Mouse (Mus musculus): ENCODE measurements around the gene Tgfbr3l. TPM values are rescaled to one million over a fixed set of nuclear protein-coding genes. Genes with fewer than 3 reads are reported as not detected.

Gene Tgfbr3l
- polyA plus RNA-seq, 1 experiment from 2014 or later: 0.68 TPM

- peak; percentile 95 for ATAC-seq (ENCODE audit: insufficient read depth)
- WGBS (ENCODE audit: insufficient replicate concordance): under 1% methylated on average over 39 of the region's 39 CpGs
- Histone ChIP-seq H3K27ac (replicated peaks) (peak within 1 kb of the TSS; percentile 45), H3K36me3 (replicated peaks) (peaks cover 31% of the 10 kb centered on the region), H3K4me2 (peak within 1 kb of the TSS; percentile 81), H3K9ac (peak within 1 kb of the TSS; percentile 61), H3K4me1 (replicated peaks) (peaks cover 26% of the 10 kb centered on the region), H3K4me3 (replicated peaks) (peak within 1 kb of the TSS; percentile 76), H3K27me3 (no peaks in the 10 kb centered on the region), H3K9me3 (replicated peaks) (no peaks in the 10 kb centered on the region)
Measured at GRCm38 (mm10) chr8:4275275-4276110, 27.5 kb downstream of the Tgfbr3l start, which contains the start of gene Timm44. Gene Timm44 (minus strand): TSS chr8:4275913.

- no peak; the same call in 1 of the 2 replicates for ATAC-seq (ENCODE audit: insufficient read depth)
- Histone ChIP-seq H3K27me3 (no peaks in the 10 kb centered on the region), H3K4me2 (peak overlapping the region; percentile 81), H3K27ac (replicated peaks) (peak overlapping the region; percentile 45), H3K36me3 (replicated peaks) (peaks cover 27% of the 10 kb centered on the region), H3K4me1 (replicated peaks) (peaks cover 26% of the 10 kb centered on the region), H3K9me3 (replicated peaks) (no peaks in the 10 kb centered on the region), H3K4me3 (replicated peaks) (peak overlapping the region; percentile 76), H3K9ac (peak overlapping the region; percentile 61)
- 28% methylated on average over 9 of the region's 9 CpGs for WGBS (ENCODE audit: insufficient replicate concordance)
Measured at GRCm38 (mm10) chr8:4276111-4276465, 28.1 kb downstream of the Tgfbr3l start.

DNA sequence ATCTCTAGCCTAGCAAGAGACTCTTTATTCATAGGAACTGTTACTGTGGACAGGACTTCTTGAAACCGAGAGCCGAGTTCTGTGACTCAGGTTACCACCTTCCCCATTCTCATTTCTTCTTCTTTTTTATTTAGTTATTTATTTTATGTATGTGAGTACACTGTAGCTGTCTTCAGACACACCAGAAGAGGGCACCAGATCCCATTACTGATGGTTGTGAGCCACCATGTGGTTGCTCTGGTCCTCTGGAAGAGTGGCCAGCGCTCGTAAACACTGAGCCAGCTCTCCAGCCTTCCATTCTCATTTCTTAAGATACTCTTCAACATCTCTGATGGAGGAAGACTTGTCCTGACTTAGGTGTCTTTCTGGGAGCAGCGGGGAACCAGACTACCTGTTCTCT is 44.7 kb downstream of the Tgfbr3l start:
- Histone ChIP-seq H3K4me2 (no peak overlapping the region), H3K36me3 (replicated peaks) (peaks cover 92% of the 10 kb centered on the region), H3K27ac (replicated peaks) (no peak overlapping the region), H3K9ac (no peak overlapping the region), H3K4me3 (replicated peaks) (no peak overlapping the region), H3K27me3 (no peaks in the 10 kb centered on the region), H3K9me3 (replicated peaks) (no peaks in the 10 kb centered on the region), H3K4me1 (replicated peaks) (no peaks in the 10 kb centered on the region)
- 86% methylated on average over 5 of the region's 5 CpGs for WGBS (ENCODE audit: insufficient replicate concordance)
- no peak for ATAC-seq (ENCODE audit: insufficient read depth)

GRCm38 (mm10) chr8:4297822-4298221 is 49.8 kb downstream of the Tgfbr3l start:
- Histone ChIP-seq H3K27ac (replicated peaks) (no peak overlapping the region), H3K4me2 (no peak overlapping the region), H3K4me1 (replicated peaks) (no peaks in the 10 kb centered on the region), H3K36me3 (replicated peaks) (peaks cover 96% of the 10 kb centered on the region), H3K4me3 (replicated peaks) (no peak overlapping the region), H3K27me3 (no peaks in the 10 kb centered on the region), H3K9me3 (replicated peaks) (no peaks in the 10 kb centered on the region), H3K9ac (no peak overlapping the region)
- WGBS (ENCODE audit: insufficient replicate concordance): 61% methylated on average over 4 of the region's 4 CpGs
- no peak for ATAC-seq (ENCODE audit: insufficient read depth)

Other genes starting within 250 kb of the Tgfbr3l start
- 1.4 and 1.9 TPM in 2 replicates for gene Cd209f, start 142.4 kb upstream of the Tgfbr3l start, polyA plus RNA-seq (2015; fragmentation: Nextera tagmentation; extraction: Ambion mirVana)
- 0.10 TPM in 1 of 2 replicates, not detected in the other for gene Cd209g, start 114.1 kb upstream of the Tgfbr3l start, polyA plus RNA-seq (2015; fragmentation: Nextera tagmentation; extraction: Ambion mirVana)
- gene Evi5l, start 81.6 kb upstream of the Tgfbr3l start, polyA plus RNA-seq (2015; fragmentation: Nextera tagmentation; extraction: Ambion mirVana): 4.9 and 6.0 TPM in 2 replicates
- 0.36 and 0.37 TPM in 2 replicates for gene Prr36, start 30.8 kb upstream of the Tgfbr3l start, polyA plus RNA-seq (2015; fragmentation: Nextera tagmentation; extraction: Ambion mirVana)
- 0.22 and 0.32 TPM in 2 replicates for gene Lrrc8e, start 21.4 kb upstream of the Tgfbr3l start, polyA plus RNA-seq (2015; fragmentation: Nextera tagmentation; extraction: Ambion mirVana)
- 10.4 and 11.1 TPM in 2 replicates for gene Map2k7, start 9.5 kb upstream of the Tgfbr3l start, polyA plus RNA-seq (2015; fragmentation: Nextera tagmentation; extraction: Ambion mirVana)
- 0.10 and 0.17 TPM in 2 replicates for gene Gm49320, start 9.3 kb upstream of the Tgfbr3l start, polyA plus RNA-seq (2015; fragmentation: Nextera tagmentation; extraction: Ambion mirVana)
- 17.8 and 21.8 TPM in 2 replicates for gene Snapc2, start 4.9 kb downstream of the Tgfbr3l start, polyA plus RNA-seq (2015; fragmentation: Nextera tagmentation; extraction: Ambion mirVana)
- 1.9 and 2.4 TPM in 2 replicates for gene Ctxn1, start 11.1 kb downstream of the Tgfbr3l start, polyA plus RNA-seq (2015; fragmentation: Nextera tagmentation; extraction: Ambion mirVana)
- gene Timm44, start 27.7 kb downstream of the Tgfbr3l start, polyA plus RNA-seq (2015; fragmentation: Nextera tagmentation; extraction: Ambion mirVana): 27.8 and 31.4 TPM in 2 replicates
- gene Ccl25, start 77.0 kb downstream of the Tgfbr3l start, polyA plus RNA-seq (2015; fragmentation: Nextera tagmentation; extraction: Ambion mirVana): 4.6 and 5.4 TPM in 2 replicates
- 93.0 and 102 TPM in 2 replicates for gene Elavl1, start 77.2 kb downstream of the Tgfbr3l start, polyA plus RNA-seq (2015; fragmentation: Nextera tagmentation; extraction: Ambion mirVana)
- 1.5 and 1.9 TPM in 2 replicates for gene Cers4, start 244.8 kb downstream of the Tgfbr3l start, polyA plus RNA-seq (2015; fragmentation: Nextera tagmentation; extraction: Ambion mirVana)